Mouse (Mus musculus): ENCODE measurements around the gene Hnrnpc. TPM values are rescaled to one million over a fixed set of nuclear protein-coding genes. Genes with fewer than 3 reads are reported as not detected.

The Hnrnpc gene
- polyA plus RNA-seq, 1 experiment from 2014 or later, result 726 TPM

GRCm38 (mm10) chr14:52118823-52119608, 15.2 kb upstream of the Hnrnpc start:
- Histone ChIP-seq H3K9me3 (replicated peaks) (no peaks in the 10 kb centered on the region), H3K4me3 (peak overlapping the region; percentile 49), H3K4me1 (0 out of 2 replicates have a peak, but pooled peaks cover 8% of the 10 kb centered on the region), H3K9ac (peak overlapping the region; percentile 72), H3K27me3 (no peaks in the 10 kb centered on the region), H3K36me3 (no peaks in the 10 kb centered on the region), H3K27ac (peak overlapping the region; percentile 82), H3K4me2 (replicated peaks) (peak overlapping the region; percentile 96)
- under 1% methylated on average over 38 of the region's 38 CpGs for WGBS
- ATAC-seq (ENCODE audit: low FRiP score), result peak; percentile 82

DNA sequence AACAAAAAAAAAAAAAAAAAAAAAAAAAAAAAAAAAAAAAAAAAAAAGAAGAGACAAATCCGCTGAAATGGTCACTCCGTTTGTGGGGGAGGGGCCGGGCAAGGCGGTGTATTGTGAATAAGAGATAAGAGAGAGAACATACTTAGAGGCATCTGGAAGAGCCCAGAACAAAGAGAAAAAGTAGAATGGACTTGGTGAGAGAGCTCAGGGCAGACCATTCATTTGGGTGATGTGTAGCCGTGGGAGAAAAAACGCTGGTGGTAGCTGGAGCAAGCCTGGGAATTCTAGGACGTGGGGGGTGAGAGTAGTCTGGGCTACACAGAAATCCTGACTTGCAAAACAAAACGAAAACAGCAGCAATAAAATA, 14.6 kb upstream of the Hnrnpc start:
- Histone ChIP-seq H3K9me3 (replicated peaks) (no peaks in the 10 kb centered on the region), H3K27me3 (no peaks in the 10 kb centered on the region), H3K4me1 (0 out of 2 replicates have a peak, but pooled peaks cover 8% of the 10 kb centered on the region), H3K4me3 (peak overlapping the region; percentile 49), H3K9ac (peak overlapping the region; percentile 72), H3K4me2 (replicated peaks) (peak overlapping the region; percentile 96), H3K27ac (peak overlapping the region; percentile 82; the same call in 1 of the 2 replicates), H3K36me3 (no peaks in the 10 kb centered on the region)
- 25% methylated on average over 8 of the region's 8 CpGs for WGBS
- ATAC-seq (ENCODE audit: low FRiP score), result peak; percentile 35

GRCm38 (mm10) chr14:52117241-52117640, 13.4 kb upstream of the Hnrnpc start:
- Histone ChIP-seq H3K27ac (no peak overlapping the region), H3K4me1 (0 out of 2 replicates have a peak, but pooled peaks cover 8% of the 10 kb centered on the region), H3K27me3 (no peaks in the 10 kb centered on the region), H3K4me2 (replicated peaks) (no peak overlapping the region), H3K9ac (no peak overlapping the region), H3K4me3 (no peak overlapping the region), H3K9me3 (replicated peaks) (no peaks in the 10 kb centered on the region), H3K36me3 (no peaks in the 10 kb centered on the region)
- 89% methylated on average over 5 of the region's 5 CpGs for WGBS
- no peak for ATAC-seq (ENCODE audit: low FRiP score)

GRCm38 (mm10) chr14:52114101-52114500, 10.3 kb upstream of the Hnrnpc start:
- H3K4me2 ChIP-seq (replicated peaks), result no peak overlapping the region
- H3K4me1 ChIP-seq, result 0 out of 2 replicates have a peak, but pooled peaks cover 7% of the 10 kb centered on the region
- 76% methylated on average over 1 of the region's 1 CpGs for WGBS
- H3K27ac ChIP-seq, result no peak overlapping the region
- no peak for ATAC-seq (ENCODE audit: low FRiP score)
- H3K9me3 ChIP-seq (replicated peaks), result no peaks in the 10 kb centered on the region
- H3K36me3 ChIP-seq, result no peaks in the 10 kb centered on the region
- H3K27me3 ChIP-seq, result no peaks in the 10 kb centered on the region
- H3K9ac ChIP-seq, result no peak overlapping the region
- H3K4me3 ChIP-seq, result no peak overlapping the region

- Histone ChIP-seq H3K4me2 (replicated peaks) (no peak within 1 kb of the TSS), H3K9me3 (replicated peaks) (no peaks in the 10 kb centered on the region), H3K27ac (no peak within 1 kb of the TSS), H3K4me1 (no peaks in the 10 kb centered on the region), H3K27me3 (no peaks in the 10 kb centered on the region), H3K9ac (no peak within 1 kb of the TSS), H3K36me3 (no peaks in the 10 kb centered on the region), H3K4me3 (no peak within 1 kb of the TSS)
- no peak for ATAC-seq (ENCODE audit: low FRiP score)
- 87% methylated on average over 4 of the region's 4 CpGs for WGBS
Observed at GRCm38 (mm10) chr14:52110346-52110745, 6.5 kb upstream of the Hnrnpc start, which contains the start of gene Rpgrip1. Gene Rpgrip1 (plus strand): TSS chr14:52110704.

DNA sequence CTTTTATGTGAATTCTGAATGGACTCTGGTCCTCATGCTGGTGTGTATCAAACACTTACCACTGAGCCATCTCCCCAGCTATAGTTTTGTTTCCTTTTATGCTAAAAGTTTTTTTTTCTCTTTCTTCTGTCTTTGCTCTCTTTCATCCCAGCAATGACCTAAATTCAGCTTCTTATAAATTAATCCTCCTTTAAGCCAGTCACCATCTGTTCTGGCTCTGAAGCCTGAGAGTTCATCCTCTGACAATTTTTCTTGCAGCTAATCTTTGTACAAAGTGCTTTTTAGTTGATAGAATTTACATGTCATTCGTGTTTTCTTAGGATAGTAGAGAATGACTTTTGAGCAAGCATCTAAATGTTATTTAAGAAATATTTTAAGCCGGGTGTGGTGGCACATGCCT, 4.2 kb upstream of the Hnrnpc start:
- Histone ChIP-seq H3K9ac (no peak overlapping the region), H3K27me3 (no peaks in the 10 kb centered on the region), H3K4me1 (no peaks in the 10 kb centered on the region), H3K4me3 (no peak overlapping the region), H3K9me3 (replicated peaks) (no peaks in the 10 kb centered on the region), H3K36me3 (no peaks in the 10 kb centered on the region), H3K4me2 (replicated peaks) (no peak overlapping the region), H3K27ac (no peak overlapping the region)
- ATAC-seq (ENCODE audit: low FRiP score), result no peak
- WGBS, result 80% methylated on average over 2 of the region's 2 CpGs

DNA sequence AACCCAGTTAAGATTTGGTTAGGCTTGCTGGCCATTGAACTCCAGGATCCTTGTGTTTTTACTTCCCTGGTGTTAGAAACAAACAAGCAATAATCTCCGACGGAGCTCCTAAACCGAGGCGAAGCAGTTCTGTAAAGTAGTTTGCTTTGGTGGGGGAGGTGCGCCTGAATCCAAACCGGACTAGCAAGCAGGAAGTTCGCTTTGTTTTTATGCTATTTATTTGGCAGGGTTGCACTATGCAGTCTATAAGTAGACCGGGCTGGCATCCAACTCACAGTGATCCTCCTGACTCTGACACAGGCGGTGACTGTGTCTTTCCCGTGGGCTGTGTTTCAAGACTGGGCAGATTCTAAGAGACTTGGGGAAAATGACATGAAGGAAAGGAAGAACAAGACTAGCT, 2.9 kb upstream of the Hnrnpc start:
- H3K4me1 ChIP-seq, result peaks cover 11% of the 10 kb centered on the region
- peaks cover 5% of the 10 kb centered on the region; the same call in 1 of the 2 replicates for H3K36me3 ChIP-seq
- no peaks in the 10 kb centered on the region for H3K9me3 ChIP-seq (replicated peaks)
- H3K9ac ChIP-seq, result no peak overlapping the region
- WGBS, result 28% methylated on average over 10 of the region's 10 CpGs
- ATAC-seq (ENCODE audit: low FRiP score), result no peak
- H3K4me2 ChIP-seq (replicated peaks), result no peak overlapping the region
- H3K27me3 ChIP-seq, result no peaks in the 10 kb centered on the region
- H3K27ac ChIP-seq, result 0 out of 2 replicates have a peak overlapping the region, but pooled peaks have one; percentile 6
- no peak overlapping the region for H3K4me3 ChIP-seq

GRCm38 (mm10) chr14:52105308-52105707, 1.5 kb upstream of the Hnrnpc start:
- no peak overlapping the region for H3K27ac ChIP-seq
- no peak for ATAC-seq (ENCODE audit: low FRiP score)
- 89% methylated on average over 2 of the region's 2 CpGs for WGBS

GRCm38 (mm10) chr14:52104677-52105285, 953 bp upstream of the Hnrnpc start:
- Histone ChIP-seq H3K27me3 (no peaks in the 10 kb centered on the region), H3K4me1 (peaks cover 23% of the 10 kb centered on the region), H3K27ac (peak overlapping the region; percentile 83), H3K9me3 (replicated peaks) (no peaks in the 10 kb centered on the region), H3K4me3 (peak overlapping the region; percentile 91), H3K36me3 (peaks cover 9% of the 10 kb centered on the region; the same call in 1 of the 2 replicates), H3K9ac (peak overlapping the region; percentile 48), H3K4me2 (replicated peaks) (peak overlapping the region; percentile 57)
- no peak; the same call in 1 of the 2 replicates for ATAC-seq (ENCODE audit: low FRiP score)
- 37% methylated on average over 7 of the region's 7 CpGs for WGBS

More at GRCm38 (mm10) chr14:52105308-52105707, 1.5 kb upstream of the Hnrnpc start:
- Histone ChIP-seq H3K9me3 (replicated peaks) (no peaks in the 10 kb centered on the region), H3K4me2 (replicated peaks) (no peak overlapping the region), H3K4me3 (no peak overlapping the region), H3K36me3 (peaks cover 9% of the 10 kb centered on the region; the same call in 1 of the 2 replicates), H3K9ac (no peak overlapping the region), H3K27me3 (no peaks in the 10 kb centered on the region), H3K4me1 (peaks cover 20% of the 10 kb centered on the region)

DNA sequence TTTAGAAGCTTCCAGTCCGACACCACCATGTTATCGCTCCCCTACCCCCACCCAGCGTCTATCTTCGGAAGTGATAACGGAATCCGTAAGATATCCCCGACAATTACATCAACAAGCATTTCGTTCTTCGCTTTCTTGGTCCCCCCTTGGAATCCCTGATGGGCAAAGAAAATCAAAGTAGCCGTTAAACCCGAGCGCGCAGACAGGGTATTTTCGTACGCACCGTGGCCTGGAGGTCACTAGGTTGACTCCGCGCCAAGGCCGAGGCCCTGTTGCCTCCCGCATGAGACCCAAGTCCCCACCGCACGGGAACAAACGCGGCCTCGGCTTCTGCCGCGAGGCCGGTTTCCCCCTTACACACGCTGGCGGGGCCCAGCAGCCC, 363 bp downstream of the Hnrnpc start:
- Histone ChIP-seq H3K9me3 (replicated peaks) (no peaks in the 10 kb centered on the region), H3K4me1 (peaks cover 26% of the 10 kb centered on the region), H3K36me3 (peaks cover 9% of the 10 kb centered on the region; the same call in 1 of the 2 replicates), H3K4me2 (replicated peaks) (peak overlapping the region; percentile 77), H3K27ac (peak overlapping the region; percentile 96), H3K27me3 (no peaks in the 10 kb centered on the region), H3K4me3 (peak overlapping the region; percentile 91), H3K9ac (peak overlapping the region; percentile 96)
- under 1% methylated on average over 30 of the region's 30 CpGs for WGBS
- ATAC-seq (ENCODE audit: low FRiP score), result peak; percentile 57

GRCm38 (mm10) chr14:52101285-52102157, 2.3 kb downstream of the Hnrnpc start:
- Histone ChIP-seq H3K9ac (no peak overlapping the region), H3K27me3 (no peaks in the 10 kb centered on the region), H3K36me3 (peaks cover 16% of the 10 kb centered on the region), H3K27ac (no peak overlapping the region), H3K4me2 (replicated peaks) (peak overlapping the region; percentile 77), H3K4me1 (peaks cover 26% of the 10 kb centered on the region), H3K4me3 (peak overlapping the region; percentile 91; the same call in 1 of the 2 replicates), H3K9me3 (replicated peaks) (no peaks in the 10 kb centered on the region)
- 84% methylated on average over 1 of the region's 1 CpGs for WGBS
- ATAC-seq (ENCODE audit: low FRiP score), result no peak
